Mouse (Mus musculus) heart, postnatal 0 days (tissue): ENCODE results near the gene Lyve1.

Source experiments
- CTCF ChIP-seq: IDR thresholded peaks from 2 replicates; pipeline ENCODE4 v1.5.1; 2016; ENCODE audit warnings: antibody characterized with exemption, control low read depth, low read depth
- EP300 ChIP-seq: IDR thresholded peaks from 2 replicates; pipeline ENCODE4 v1.6.1; 2016; ENCODE audit warnings: antibody characterized with exemption, low read depth

- TF ChIP-seq CTCF (peak; percentile 92), EP300 (no peak)
Measured at GRCm38 (mm10) chr7:110816037-110816436, 47.0 kb downstream of the Lyve1 start.
